Comparison of ENCODE assay signal across 8 mouse cellular contexts in the genomic region with DNA sequence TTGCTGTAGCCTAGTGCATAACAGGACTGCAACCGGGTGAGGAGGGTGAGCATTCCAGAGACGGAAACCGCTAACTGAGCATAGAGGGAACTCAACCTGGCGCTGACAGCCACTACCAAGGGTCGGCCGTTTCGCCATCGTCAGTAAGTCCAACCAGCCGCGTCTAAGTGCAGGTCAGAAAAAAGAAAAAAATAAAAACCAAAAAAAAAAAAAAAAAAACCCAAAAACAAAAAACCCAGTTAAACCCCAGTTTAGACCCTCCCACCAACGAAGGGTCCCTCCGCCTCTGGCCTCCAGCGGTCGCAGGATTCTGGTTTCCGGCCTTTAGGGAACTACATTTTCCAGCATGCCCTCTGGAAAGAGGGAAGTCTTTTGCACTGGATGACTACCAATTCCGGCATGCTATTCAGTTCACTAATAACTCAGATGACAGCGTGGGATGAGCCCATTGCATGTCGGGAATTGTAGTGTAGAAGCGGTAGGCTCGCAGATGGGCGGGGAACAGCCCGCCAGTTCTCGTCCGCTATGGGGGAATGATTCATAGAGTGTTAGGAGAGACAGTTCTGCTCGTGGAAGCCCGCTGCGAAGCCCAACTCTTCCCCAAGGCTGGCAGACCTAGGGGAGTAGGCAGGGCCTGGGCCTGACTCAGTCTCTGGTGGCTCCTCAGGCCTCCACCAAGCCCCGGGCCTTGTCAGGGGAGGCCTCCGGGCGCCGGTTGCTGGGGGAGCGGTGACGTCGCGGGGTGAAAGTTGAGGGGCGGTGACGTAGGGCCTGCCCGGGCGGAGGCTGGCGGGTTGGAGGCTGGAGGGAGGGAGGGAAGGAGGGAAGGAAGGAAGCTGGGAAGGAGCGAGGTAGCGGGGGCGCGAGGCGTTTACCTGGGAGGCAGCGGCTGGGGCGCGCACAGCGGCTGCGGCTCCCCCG. TPM values are rescaled to one million over a fixed set of nuclear protein-coding genes. Genes with fewer than 3 reads are reported as not detected.
DNase-seq lines count a peak whose midpoint lies in the region; ATAC-seq and TF ChIP-seq lines count a peak whose summit lies in the region.

Ric8b (plus strand) TSS at position 807 of the 921 bp plus-strand sequence.

- peak; percentile 69 for TF ChIP-seq POLR2A in cortical plate, adult 2 months (IDR thresholded peaks at IDR 0.05; ENCODE audit: extremely low read depth, insufficient read depth, low read length)

- no peaks in the 10 kb centered on the region for H3K9me3 ChIP-seq in megakaryocyte, embryonic 14.5 days

- H3K36me3 ChIP-seq in megakaryocyte, embryonic 14.5 days (replicated peaks; ENCODE audit: low read length) = peaks cover 20% of the 10 kb centered on the region

- H3K27me3 ChIP-seq in megakaryocyte, embryonic 14.5 days (replicated peaks) = no peaks in the 10 kb centered on the region

- TF ChIP-seq CTCF in cortical plate, adult 2 months (IDR thresholded peaks at IDR 0.05; ENCODE audit: extremely low read depth, insufficient read depth, low read length) = no peak

- peak; percentile 92 for DNase-seq in gastrocnemius, adult 8-10 months (ENCODE audit: low spot score in 2 of 2)
- peak; percentile 97 for DNase-seq in hindlimb bud, embryonic 11.5 days (ENCODE audit: extremely low spot score, low read depth, low spot score)
- DNase-seq in left cerebral cortex, adult 8-10 months (ENCODE audit: low spot score in 2 of 2) = peak; percentile 97
- peak; percentile 97 to 98 for DNase-seq in right cerebral cortex, postnatal 10 days (ENCODE audit: low spot score in 2 of 2)
- peak; percentile 96 for DNase-seq in urinary bladder, postnatal 25 days (ENCODE audit: low spot score)

- ATAC-seq in activated CD4-positive, CD25-positive, alpha-beta regulatory T cell, adult 4 months = peak; percentile 93

- H3K4me1 ChIP-seq in cortical plate, adult 2 months (ENCODE audit: control insufficient read depth, insufficient read depth, low read length) = peaks cover 1% of the 10 kb centered on the region; the same call in 1 of the 2 replicates
- H3K4me1 ChIP-seq in megakaryocyte, embryonic 14.5 days = peaks cover 52% of the 10 kb centered on the region

- peak within 1 kb of the TSS; percentile 74 for H3K4me3 ChIP-seq in cortical plate, adult 2 months (ENCODE audit: insufficient read depth, low read length)
- peak within 1 kb of the TSS; percentile 99 for H3K4me3 ChIP-seq in megakaryocyte, embryonic 14.5 days (replicated peaks)

- H3K27ac ChIP-seq in cortical plate, adult 2 months (ENCODE audit: insufficient read depth, low read length) = peak within 1 kb of the TSS; percentile 97

RNA-seq across cellular contexts. Expression of gene Ric8b, which starts in this region (rescaled TPM):
- 1 to 10 TPM; 5.6 to 7.4 TPM for polyA plus RNA-seq in activated CD4-positive, CD25-positive, alpha-beta regulatory T cell, adult 4 months (2017; shearing (Covaris generic))
- polyA plus RNA-seq in cortical plate, adult 2 months (2012; rRNA removed) = 35.6 and 39.7 TPM in 2 replicates
- 10 to 100 TPM; 36.0 to 50.3 (median 38.3) TPM for total RNA-seq in gastrocnemius, adult 8-10 months (2022)
- total RNA-seq in left cerebral cortex, adult 8-10 months (2022) = 10 to 100 TPM; 62.5 to 68.6 (median 66.8) TPM
- 2.3 and 2.9 TPM in 2 replicates for polyA plus RNA-seq in megakaryocyte, embryonic 14.5 days (2012; ENCODE audit: insufficient read depth, low replicate concordance)

Comparison
In these comparisons a context has a peak if more than half of its experiments do, and no peak if none do; other contexts are left out.
1. Peak in every context shown above with its lines: DNase-seq, ATAC-seq, H3K4me3 ChIP-seq and H3K27ac ChIP-seq.